Mouse (Mus musculus): ENCODE results near the gene Stard10.

Gene Stard10

GRCm38 (mm10) chr7:101330841-101331173 is 13.9 kb downstream of the Stard10 start:
- DNase-seq (ENCODE audit: low spot score in 2 of 2), result no peak

GRCm38 (mm10) chr7:101332045-101332831 is 15.4 kb downstream of the Stard10 start:
- DNase-seq (ENCODE audit: low spot score in 2 of 2), result no peak

- no peak for DNase-seq (ENCODE audit: low spot score in 2 of 2)
These were observed 18.3 kb downstream of the Stard10 start for GRCm38 (mm10) chr7:101335228-101335627.

GRCm38 (mm10) chr7:101336686-101337085 is 19.8 kb downstream of the Stard10 start:
- no peak for DNase-seq (ENCODE audit: low spot score in 2 of 2)

- DNase-seq (ENCODE audit: low spot score in 2 of 2), result no peak
These were observed 20.5 kb downstream of the Stard10 start for GRCm38 (mm10) chr7:101337401-101337800.

- peak; percentile 31 to 43 for DNase-seq (ENCODE audit: low spot score in 2 of 2)
These were observed 24.5 kb downstream of the Stard10 start for GRCm38 (mm10) chr7:101341405-101341804.

- no peak for DNase-seq (ENCODE audit: low spot score in 2 of 2)
These were observed 26.2 kb downstream of the Stard10 start for GRCm38 (mm10) chr7:101343135-101343534.

- no peak for DNase-seq (ENCODE audit: low spot score in 2 of 2)
These were observed 28.0 kb downstream of the Stard10 start for GRCm38 (mm10) chr7:101344892-101345291.

- no peak for DNase-seq (ENCODE audit: low spot score in 2 of 2)
These were observed 30.1 kb downstream of the Stard10 start for GRCm38 (mm10) chr7:101346991-101347390.

- peak in 1 of 2 experiments; percentile 46 for DNase-seq (ENCODE audit: low spot score in 2 of 2)
These were observed 30.9 kb downstream of the Stard10 start, which contains the start of gene Arap1 for GRCm38 (mm10) chr7:101347767-101348270. TSS of gene Arap1 (plus strand) at chr7:101348067.

- no peak for DNase-seq (ENCODE audit: low spot score in 2 of 2)
These were observed 31.4 kb downstream of the Stard10 start for GRCm38 (mm10) chr7:101348312-101348711.

GRCm38 (mm10) chr7:101349861-101350260 is 33.0 kb downstream of the Stard10 start:
- no peak for DNase-seq (ENCODE audit: low spot score in 2 of 2)

- no peak for DNase-seq (ENCODE audit: low spot score in 2 of 2)
These were observed 35.5 kb downstream of the Stard10 start for GRCm38 (mm10) chr7:101352404-101352803.

- DNase-seq (ENCODE audit: low spot score in 2 of 2), result no peak
These were observed 37.5 kb downstream of the Stard10 start for GRCm38 (mm10) chr7:101354423-101354822.

- DNase-seq (ENCODE audit: low spot score in 2 of 2), result no peak
These were observed 38.7 kb downstream of the Stard10 start for GRCm38 (mm10) chr7:101355551-101356100.

- no peak for DNase-seq (ENCODE audit: low spot score in 2 of 2)
These were observed 40.0 kb downstream of the Stard10 start for GRCm38 (mm10) chr7:101356868-101357267.

GRCm38 (mm10) chr7:101360406-101360805 is 43.5 kb downstream of the Stard10 start:
- DNase-seq (ENCODE audit: low spot score in 2 of 2), result no peak

GRCm38 (mm10) chr7:101361021-101361420 is 44.1 kb downstream of the Stard10 start:
- no peak for DNase-seq (ENCODE audit: low spot score in 2 of 2)

GRCm38 (mm10) chr7:101361767-101362166 is 44.9 kb downstream of the Stard10 start:
- DNase-seq (ENCODE audit: low spot score in 2 of 2), result no peak

GRCm38 (mm10) chr7:101362791-101363191 is 45.9 kb downstream of the Stard10 start:
- DNase-seq (ENCODE audit: low spot score in 2 of 2), result peak; percentile 30 to 44

- DNase-seq (ENCODE audit: low spot score in 2 of 2), result no peak
These were observed 47.0 kb downstream of the Stard10 start for GRCm38 (mm10) chr7:101363914-101364313.

GRCm38 (mm10) chr7:101367901-101368852 is 51.3 kb downstream of the Stard10 start:
- no peak for DNase-seq (ENCODE audit: low spot score in 2 of 2)
